Mouse (Mus musculus) heart, embryonic 14.5 days (tissue): ENCODE results near the gene Camk1. TPM values are rescaled to one million over a fixed set of nuclear protein-coding genes. Genes with fewer than 3 reads are reported as not detected.
A peak's percentile ranks its signal among the peaks of the same experiment; 100 is the strongest.

Experiments used
- ATAC-seq: fragments of 200-750 bp; cut with Nextera tagmentation; 2 replicates; pipeline ENCODE4 v1.8.0; 2017; ENCODE audit warnings: low read depth, moderate TSS enrichment; ENCODE audit not compliant: insufficient number of reproducible peaks, insufficient read depth, low FRiP score
- H3K27ac ChIP-seq, 2 experiments: fragments of 200-500 bp in 1 of 2; fragments of 300-500 bp in 1 of 2; sonication (generic) in 1 of 2; replicated peaks in 1 of 2; 2 replicates each; pipeline ENCODE4 v1.5.1; 2012 to 2014; ENCODE audit warnings: low read depth in 2 of 2, low read length in 2 of 2, control low read depth in 1 of 2, mild to moderate bottlenecking in 1 of 2, mixed read lengths in 1 of 2; ENCODE audit not compliant: control insufficient read depth in 1 of 2, insufficient read depth in 1 of 2
- H3K27me3 ChIP-seq: fragments of 300-500 bp; sonication (generic); 2 replicates; pipeline ENCODE4 v1.6.1; 2014; ENCODE audit warnings: mild to moderate bottlenecking, low read length, control low read depth; ENCODE audit not compliant: control insufficient read depth, insufficient read depth
- H3K36me3 ChIP-seq: fragments of 300-500 bp; sonication (generic); 2 replicates; pipeline ENCODE4 v1.6.1; 2014; ENCODE audit warnings: mild to moderate bottlenecking, control low read depth, low read length, mixed read lengths; ENCODE audit not compliant: control insufficient read depth, insufficient read depth
- H3K4me1 ChIP-seq, 2 experiments: fragments of 200-500 bp in 1 of 2; fragments of 300-500 bp in 1 of 2; sonication (generic) in 1 of 2; 2 replicates each; pipeline ENCODE4 v1.6.1; 2012 to 2014; ENCODE audit warnings: low read length in 2 of 2, control low read depth in 1 of 2, mixed read lengths in 1 of 2; ENCODE audit not compliant: control insufficient read depth in 2 of 2, insufficient read depth in 2 of 2
- H3K4me2 ChIP-seq: fragments of 300-500 bp; sonication (generic); 2 replicates; pipeline ENCODE4 v1.6.1; 2014; ENCODE audit warnings: mild to moderate bottlenecking, low read length
- H3K4me3 ChIP-seq, 2 experiments: fragments of 200-500 bp in 1 of 2; fragments of 300-500 bp in 1 of 2; sonication (generic) in 1 of 2; 2 replicates each; pipeline ENCODE4 v1.5.1; 2012 to 2014; ENCODE audit warnings: low read length in 2 of 2, mild to moderate bottlenecking in 2 of 2, control low read depth in 1 of 2, low read depth in 1 of 2, moderate library complexity in 1 of 2; ENCODE audit not compliant: control insufficient read depth in 1 of 2, insufficient read depth in 1 of 2
- H3K9ac ChIP-seq: fragments of 300-500 bp; sonication (generic); 2 replicates; pipeline ENCODE4 v1.6.1; 2014; ENCODE audit warnings: mild to moderate bottlenecking, low read length
- H3K9me3 ChIP-seq: fragments of 300-500 bp; sonication (generic); 2 replicates; pipeline ENCODE4 v1.6.1; 2016; ENCODE audit warnings: low read length, control low read depth; ENCODE audit not compliant: control insufficient read depth
- WGBS: fragments of 180-500 bp; shearing (Covaris S2); extraction: QIAGEN DNeasy Blood & Tissue Kit; methylation state at CpG from one replicate; pipeline ENCODE4 v1.1.7; 2014; 5-methylcytosine and 5-hydroxymethylcytosine counted together
- polyA plus RNA-seq: library from polyadenylated mRNA; unstranded; fragments of >200 nt; fragmentation: Nextera tagmentation; extraction: Ambion mirVana; gene quantifications from 2 replicates; pipeline ENCODE4 v1.2.1, GENCODE M21; 2014

The Camk1 gene
- polyA plus RNA-seq, 1 experiment from 2014 or later = 131 TPM

DNA sequence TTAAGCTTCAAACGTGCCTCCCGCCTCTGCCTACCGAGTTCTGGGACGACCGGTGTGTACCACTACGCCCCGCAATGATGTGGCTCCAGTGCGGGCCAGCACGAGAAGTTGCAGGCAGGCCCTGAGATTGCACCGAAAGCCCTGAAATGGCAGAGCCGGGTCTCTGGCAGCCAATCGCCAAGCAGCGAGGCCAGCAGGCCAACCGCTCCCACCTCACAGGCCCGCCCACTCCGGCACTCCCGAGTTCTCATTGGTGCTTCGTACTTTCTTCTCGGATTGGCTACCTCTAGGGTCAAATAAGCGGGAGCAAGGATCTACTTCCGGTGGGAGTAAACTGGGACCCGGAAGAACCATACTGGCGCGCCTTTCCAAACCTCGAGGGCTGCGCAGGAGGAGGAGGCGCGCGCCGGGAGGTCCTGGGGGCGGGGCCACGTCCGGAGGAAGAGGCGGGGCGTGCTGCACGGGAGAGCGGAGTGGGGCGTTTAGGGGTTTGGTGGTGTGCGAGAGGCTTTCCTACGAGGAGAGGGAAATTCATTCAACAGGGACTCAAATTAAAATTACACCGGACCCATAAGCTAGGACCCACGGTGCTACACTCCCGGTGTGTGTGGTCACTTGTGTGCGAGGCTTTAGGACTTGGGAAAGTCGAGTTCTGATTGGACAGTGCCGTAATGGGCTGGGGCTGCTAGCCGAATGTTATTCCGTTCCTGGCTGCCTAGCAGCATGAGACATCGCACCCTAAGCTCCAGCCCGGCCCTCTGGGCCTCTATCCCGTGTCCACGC is 17.1 kb downstream of the Camk1 start, which contains the start of gene Ogg1:
Ogg1 (plus strand) TSS at position 440 of the 783 bp plus-strand sequence.
- no peaks in the 10 kb centered on the region for H3K27me3 ChIP-seq
- peaks cover 57% of the 10 kb centered on the region for H3K36me3 ChIP-seq
- no peaks in the 10 kb centered on the region for H3K9me3 ChIP-seq
- H3K4me2 ChIP-seq = peak within 1 kb of the TSS; percentile 81
- H3K4me1 ChIP-seq = peaks cover 0 to 5% of the 10 kb centered on the region in 2 experiments; a peak in 1 of 4 replicates
- peak within 1 kb of the TSS; percentile 85 for H3K9ac ChIP-seq
- H3K27ac ChIP-seq = peak within 1 kb of the TSS; percentile 92 to 95
- H3K4me3 ChIP-seq = peak within 1 kb of the TSS; percentile 61 to 94
- under 1% methylated on average over 52 of the region's 52 CpGs for WGBS
- peak; percentile 97 for ATAC-seq

DNA sequence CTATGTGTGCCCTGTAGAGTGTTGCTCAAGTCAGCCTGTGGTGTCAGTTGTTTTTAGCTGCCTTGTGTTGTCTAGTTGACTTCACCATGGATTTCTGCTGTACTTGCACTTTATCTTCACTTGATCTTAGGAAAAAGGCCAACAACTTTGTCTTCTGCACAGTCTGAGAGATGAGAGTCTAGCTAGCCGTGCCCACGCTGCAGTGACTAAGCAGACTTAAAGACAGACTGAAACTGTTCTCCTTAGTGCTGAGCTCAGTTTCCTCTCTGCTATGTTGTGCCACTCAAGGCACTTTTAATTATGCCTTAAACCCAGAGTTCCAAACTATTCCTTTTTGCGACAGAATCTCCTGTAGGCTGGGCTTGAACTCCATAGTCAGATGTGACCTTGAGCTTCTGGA is 27.8 kb downstream of the Camk1 start:
- Histone ChIP-seq H3K9me3 (no peaks in the 10 kb centered on the region), H3K4me1 (peaks cover 0 to 20% of the 10 kb centered on the region in 2 experiments; a peak in 2 of 4 replicates), H3K4me3 (no peak overlapping the region), H3K4me2 (no peak overlapping the region), H3K27ac (no peak overlapping the region), H3K9ac (no peak overlapping the region), H3K36me3 (peaks cover 96% of the 10 kb centered on the region), H3K27me3 (no peaks in the 10 kb centered on the region)
- ATAC-seq = no peak
- 92% methylated on average over 3 of the region's 3 CpGs for WGBS

DNA sequence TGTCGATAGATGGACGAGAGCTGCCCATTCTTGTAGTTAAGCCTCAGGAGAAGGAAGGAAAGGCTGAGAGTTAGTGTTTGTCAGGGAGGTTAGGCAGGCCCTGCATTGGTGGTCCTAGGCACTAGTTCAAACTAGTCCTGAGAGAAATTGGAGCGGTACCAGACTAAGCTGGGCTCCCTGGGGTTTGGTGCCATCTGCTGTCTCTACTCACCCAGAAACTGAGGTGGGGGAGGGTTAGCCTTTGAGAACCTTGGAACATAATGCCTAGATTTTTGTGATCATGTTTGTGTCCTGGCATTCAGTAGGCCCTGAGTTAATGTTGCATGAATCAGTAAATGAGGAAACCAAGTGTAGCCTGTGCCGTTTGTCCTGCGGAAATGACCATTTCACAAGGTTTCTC is 35.6 kb downstream of the Camk1 start:
- peaks cover 32% of the 10 kb centered on the region for H3K36me3 ChIP-seq
- H3K4me3 ChIP-seq = peak overlapping the region; percentile 89 to 93
- no peak for ATAC-seq
- peak overlapping the region; percentile 84 for H3K4me2 ChIP-seq
- peak overlapping the region; percentile 94 for H3K9ac ChIP-seq
- H3K27ac ChIP-seq = peak overlapping the region in 1 of 2 experiments; percentile 99; a peak in 2 of 4 replicates
- no peaks in the 10 kb centered on the region for H3K9me3 ChIP-seq
- WGBS = 26% methylated on average over 5 of the region's 5 CpGs
- no peaks in the 10 kb centered on the region for H3K27me3 ChIP-seq
- peaks cover 4 to 31% of the 10 kb centered on the region in 2 experiments for H3K4me1 ChIP-seq

- Histone ChIP-seq H3K4me1 (peaks cover 4 to 27% of the 10 kb centered on the region in 2 experiments), H3K4me3 (peak overlapping the region; percentile 89 to 93), H3K4me2 (peak overlapping the region; percentile 84), H3K36me3 (peaks cover 27% of the 10 kb centered on the region), H3K27ac (peak overlapping the region; percentile 99; a peak in 3 of 4 replicates), H3K9ac (peak overlapping the region; percentile 94), H3K27me3 (no peaks in the 10 kb centered on the region), H3K9me3 (no peaks in the 10 kb centered on the region)
- 1% methylated on average over 24 of the region's 34 CpGs for WGBS
- no peak for ATAC-seq
These were observed 36.2 kb downstream of the Camk1 start for GRCm38 (mm10) chr6:113307481-113308121.

- under 1% methylated on average over 32 of the region's 32 CpGs for WGBS
- ATAC-seq = no peak
- peaks cover 4 to 22% of the 10 kb centered on the region in 2 experiments for H3K4me1 ChIP-seq
These were observed 36.8 kb downstream of the Camk1 start, which contains the start of gene Brpf1 for GRCm38 (mm10) chr6:113306986-113307349. Gene Brpf1 (plus strand): TSS chr6:113307137.

GRCm38 (mm10) chr6:113306322-113306985 is 37.3 kb downstream of the Camk1 start:
- Histone ChIP-seq H3K9me3 (no peaks in the 10 kb centered on the region), H3K9ac (peak overlapping the region; percentile 94), H3K36me3 (peaks cover 16% of the 10 kb centered on the region), H3K4me3 (peak overlapping the region; percentile 89 to 93), H3K27ac (peak overlapping the region; percentile 99), H3K4me2 (peak overlapping the region; percentile 84), H3K27me3 (no peaks in the 10 kb centered on the region), H3K4me1 (peaks cover 4 to 22% of the 10 kb centered on the region in 2 experiments)
- ATAC-seq = peak; percentile 98
- WGBS = under 1% methylated on average over 48 of the region's 50 CpGs

More at GRCm38 (mm10) chr6:113306986-113307349, 36.8 kb downstream of the Camk1 start, which contains the start of gene Brpf1:
- Histone ChIP-seq H3K36me3 (peaks cover 21% of the 10 kb centered on the region), H3K4me2 (peak within 1 kb of the TSS; percentile 84), H3K27ac (peak within 1 kb of the TSS; percentile 99), H3K9ac (peak within 1 kb of the TSS; percentile 94), H3K27me3 (no peaks in the 10 kb centered on the region), H3K9me3 (no peaks in the 10 kb centered on the region), H3K4me3 (peak within 1 kb of the TSS; percentile 89 to 93)

DNA sequence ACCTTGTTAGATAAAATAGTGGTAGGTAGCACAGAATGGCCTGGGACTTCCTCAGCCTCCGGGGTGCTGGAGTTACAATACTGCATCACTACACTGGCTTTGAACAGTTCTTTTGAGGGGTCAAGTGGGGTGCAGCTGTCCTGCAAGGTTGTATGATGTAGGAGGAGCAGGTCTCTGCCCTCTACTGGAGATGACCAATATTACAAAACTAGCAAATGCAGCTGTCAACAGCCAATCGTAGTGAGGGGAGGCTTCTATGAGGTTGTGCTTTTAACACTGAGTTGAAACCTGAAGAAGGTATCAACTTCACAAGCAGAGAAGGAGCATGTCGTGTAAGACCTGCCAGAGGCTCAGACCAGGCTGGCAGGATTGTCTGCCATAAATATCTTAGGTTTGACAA is 41.5 kb downstream of the Camk1 start:
- peaks cover 0 to 3% of the 10 kb centered on the region in 2 experiments; a peak in 1 of 4 replicates for H3K4me1 ChIP-seq
- 17% methylated on average over 3 of the region's 3 CpGs for WGBS
- H3K27ac ChIP-seq = no peak overlapping the region
- no peaks in the 10 kb centered on the region for H3K9me3 ChIP-seq
- no peak overlapping the region for H3K4me2 ChIP-seq
- no peak for ATAC-seq
- H3K27me3 ChIP-seq = no peaks in the 10 kb centered on the region
- H3K36me3 ChIP-seq = no peaks in the 10 kb centered on the region
- H3K4me3 ChIP-seq = no peak overlapping the region
- no peak overlapping the region for H3K9ac ChIP-seq
